Mouse (Mus musculus) c-Kit-positive CD71-positive TER-119-negative erythroid progenitor cells, embryonic 14.5 days (primary cell): ENCODE data around the gene Nr3c2.
A peak's percentile ranks its signal among the peaks of the same experiment; 100 is the strongest.

Source experiments
- DNase-seq: peaks from one replicate; pipeline ENCODE4 v3.0.0-alpha.2; 2013; ENCODE audit warnings: low read depth

Nr3c2 gene

DNA sequence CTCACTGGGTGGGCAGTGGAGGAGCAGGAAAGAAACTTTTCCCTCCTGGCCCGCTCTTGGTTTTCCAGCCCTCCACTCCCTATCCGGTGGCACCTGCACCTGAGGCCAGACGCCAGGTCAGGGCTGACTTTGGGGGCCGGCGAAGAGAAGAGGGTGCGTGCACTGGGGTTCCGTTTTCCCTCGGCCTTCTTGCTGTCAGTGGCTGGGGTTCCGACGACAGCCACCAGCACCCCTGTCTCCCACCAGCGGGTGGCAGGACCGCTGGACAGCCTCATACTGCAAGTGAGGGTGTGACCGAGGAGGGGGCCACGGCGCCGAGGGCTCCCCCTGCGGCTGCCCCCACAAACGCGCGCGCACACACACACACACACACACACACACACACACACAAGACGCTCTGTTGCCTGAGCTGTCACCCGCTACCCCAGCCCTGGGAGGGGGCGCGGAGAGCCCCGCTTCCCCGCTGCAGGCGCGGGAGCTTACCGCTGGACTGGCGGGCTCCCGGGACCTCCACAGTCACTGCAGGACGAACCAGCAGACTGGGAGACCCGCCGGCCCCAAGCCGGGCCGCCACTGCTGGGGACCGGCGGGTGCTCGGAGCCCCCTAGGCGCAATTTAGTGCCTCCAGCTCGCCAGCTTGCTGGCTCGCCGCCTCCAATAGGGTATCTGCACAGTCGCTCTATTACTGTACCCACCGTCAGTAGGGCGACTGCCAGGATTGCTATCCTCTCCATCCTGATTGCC lies at the start of gene Nr3c2:
TSS of gene Nr3c2 (plus strand) at position 32 of the 744 bp plus-strand sequence.
- DNase-seq, result no peak

GRCm38 (mm10) chr8:76858534-76858933 lies 40.7 kb upstream of the Nr3c2 start:
- DNase-seq, result no peak

DNA sequence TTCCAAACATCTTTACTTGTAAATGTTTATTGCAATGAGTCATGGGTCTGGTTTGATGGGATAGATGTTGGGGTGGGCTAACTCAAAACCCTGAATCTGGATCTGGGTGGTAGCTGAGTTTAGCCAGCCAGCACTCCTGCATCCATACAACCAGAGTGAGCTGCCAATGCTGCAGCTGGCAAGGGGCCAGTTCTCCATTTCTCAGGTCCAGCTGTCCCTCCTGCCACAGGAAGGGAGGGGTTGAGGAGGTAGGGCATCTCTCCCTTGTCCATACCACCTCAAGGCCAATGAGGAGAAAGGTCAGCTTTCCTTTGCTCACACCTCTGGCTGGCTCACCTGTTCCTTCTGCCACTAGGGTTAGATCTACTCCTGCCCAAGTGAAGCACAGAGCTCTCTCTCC lies 39.5 kb upstream of the Nr3c2 start:
- no peak for DNase-seq

DNA sequence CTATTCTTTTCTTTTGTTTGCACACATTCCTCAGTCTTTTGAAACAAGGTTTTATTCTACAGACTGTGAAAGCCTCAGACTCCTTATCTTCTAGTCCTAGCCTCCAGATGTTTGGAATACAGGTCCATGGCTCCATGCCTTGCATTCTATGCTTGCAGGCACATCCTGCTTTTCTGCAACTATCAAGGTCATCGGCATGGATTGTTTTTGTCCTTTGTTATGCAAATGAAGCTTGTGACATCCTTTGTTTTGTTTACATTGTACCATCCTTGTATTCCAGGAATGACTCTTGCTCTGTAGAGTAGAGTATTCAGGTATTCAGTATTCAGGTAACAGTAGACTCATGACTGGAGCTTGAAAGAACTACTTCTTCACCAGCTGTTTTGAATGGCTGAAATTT lies 36.2 kb upstream of the Nr3c2 start:
- no peak for DNase-seq

GRCm38 (mm10) chr8:76876809-76877208 lies 22.4 kb upstream of the Nr3c2 start:
- no peak for DNase-seq

DNA sequence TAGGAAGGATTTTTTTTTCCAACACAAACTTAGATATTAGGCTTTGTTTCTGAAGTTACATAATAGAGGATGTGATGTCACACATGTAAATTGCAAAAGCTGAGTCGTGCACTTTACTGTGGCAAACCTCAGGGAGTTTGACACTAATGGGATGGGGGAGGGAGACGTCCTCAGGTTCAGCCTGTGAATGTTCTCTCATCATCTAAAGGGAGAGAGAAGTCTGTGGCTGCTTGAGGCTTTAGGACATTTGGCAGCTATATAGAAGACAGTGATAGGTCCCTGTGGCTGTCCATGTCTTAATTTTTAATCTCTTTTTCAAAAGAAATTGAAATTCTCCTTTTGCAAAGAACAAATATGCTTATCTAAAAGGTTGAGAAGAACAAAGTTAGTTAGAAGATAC lies 2.2 kb upstream of the Nr3c2 start:
- DNase-seq, result no peak

GRCm38 (mm10) chr8:76898721-76899410 lies 376 bp upstream of the Nr3c2 start:
- DNase-seq, result no peak

DNA sequence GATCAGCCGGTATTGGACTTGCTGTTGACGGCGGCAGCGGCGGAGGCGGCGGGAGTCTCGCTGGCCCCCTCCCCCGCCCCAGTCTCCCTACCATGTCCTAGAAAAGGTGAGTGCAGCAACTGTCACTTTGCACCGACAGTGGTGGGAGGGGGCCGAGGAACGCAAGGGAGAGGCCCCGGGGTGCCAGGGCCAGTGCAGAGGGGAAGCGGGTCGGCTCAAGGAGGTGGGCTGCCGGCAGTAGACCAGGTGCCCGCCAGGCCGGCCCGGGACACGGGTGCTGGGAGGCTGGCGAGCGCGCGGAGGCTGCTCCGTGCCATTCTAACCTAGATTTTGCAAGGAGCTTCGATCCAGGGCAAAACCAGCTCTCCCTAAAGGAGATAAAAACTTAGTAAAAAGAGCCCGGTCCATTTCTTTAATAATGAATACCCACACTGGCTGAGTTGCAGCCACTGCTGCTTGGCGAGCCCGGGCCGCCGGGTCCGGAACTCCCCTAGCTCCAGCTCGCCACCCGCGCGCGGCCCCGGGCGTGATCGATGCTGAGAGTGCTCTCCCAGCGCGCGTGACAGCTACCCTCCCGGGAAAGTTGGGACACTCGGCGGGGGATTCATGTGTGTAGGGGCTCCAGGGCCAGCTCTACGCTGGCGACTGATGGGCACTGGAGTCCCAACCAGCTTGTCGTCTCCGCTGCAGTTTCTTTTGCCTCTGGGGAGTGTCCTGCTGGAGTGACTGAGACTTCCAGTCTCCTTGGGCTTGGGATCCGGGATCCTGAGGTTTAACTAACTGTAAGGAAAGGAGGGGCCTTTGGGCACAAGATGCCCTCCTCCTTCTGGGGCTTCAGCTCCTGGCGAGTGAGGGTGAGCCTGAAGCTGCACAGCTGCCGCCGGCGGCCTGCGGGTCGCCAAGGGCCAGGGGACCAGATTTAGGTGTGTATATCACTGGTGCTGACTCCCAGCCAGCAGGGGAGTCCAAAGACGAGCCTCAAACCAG lies 1.2 kb downstream of the Nr3c2 start:
- no peak for DNase-seq

DNA sequence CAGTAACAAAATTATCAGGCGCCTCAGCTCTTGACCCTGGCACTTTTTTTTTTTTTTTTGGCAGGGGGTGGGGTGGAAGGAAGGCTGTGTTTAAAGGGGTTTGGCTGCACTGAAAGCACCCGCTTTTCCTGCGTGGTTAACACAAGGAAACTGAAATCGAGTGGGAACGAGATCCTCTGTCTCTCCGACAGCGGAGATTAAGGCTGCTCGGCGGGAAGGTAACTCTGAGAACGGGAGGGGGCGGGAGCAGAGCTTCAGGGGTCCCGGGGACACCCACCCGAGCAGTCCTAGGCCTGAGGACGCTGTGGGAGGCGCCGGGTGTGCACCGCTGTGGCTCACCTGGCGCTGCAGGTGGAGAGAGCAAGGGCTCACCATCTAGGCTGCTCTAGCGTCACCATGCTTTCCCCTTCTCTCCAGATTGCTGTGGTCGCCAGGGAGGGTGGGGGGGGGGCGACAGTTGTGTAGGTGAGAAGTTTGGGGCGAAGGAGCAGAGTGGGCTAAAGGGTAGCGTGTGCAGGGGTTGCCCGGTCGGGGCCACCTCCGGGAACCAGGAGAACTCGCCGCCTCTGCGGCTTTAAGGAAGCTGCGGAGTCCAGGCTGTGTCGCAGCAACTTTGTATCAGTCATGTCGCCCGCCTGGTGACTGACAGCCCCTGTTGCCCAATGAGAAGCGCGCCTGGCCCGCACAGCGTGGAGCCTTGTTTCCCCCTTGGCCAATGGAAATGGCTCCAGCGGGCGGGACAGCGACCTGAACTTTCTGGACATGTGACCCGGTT lies 2.4 kb downstream of the Nr3c2 start:
- peak; percentile 61 for DNase-seq

DNA sequence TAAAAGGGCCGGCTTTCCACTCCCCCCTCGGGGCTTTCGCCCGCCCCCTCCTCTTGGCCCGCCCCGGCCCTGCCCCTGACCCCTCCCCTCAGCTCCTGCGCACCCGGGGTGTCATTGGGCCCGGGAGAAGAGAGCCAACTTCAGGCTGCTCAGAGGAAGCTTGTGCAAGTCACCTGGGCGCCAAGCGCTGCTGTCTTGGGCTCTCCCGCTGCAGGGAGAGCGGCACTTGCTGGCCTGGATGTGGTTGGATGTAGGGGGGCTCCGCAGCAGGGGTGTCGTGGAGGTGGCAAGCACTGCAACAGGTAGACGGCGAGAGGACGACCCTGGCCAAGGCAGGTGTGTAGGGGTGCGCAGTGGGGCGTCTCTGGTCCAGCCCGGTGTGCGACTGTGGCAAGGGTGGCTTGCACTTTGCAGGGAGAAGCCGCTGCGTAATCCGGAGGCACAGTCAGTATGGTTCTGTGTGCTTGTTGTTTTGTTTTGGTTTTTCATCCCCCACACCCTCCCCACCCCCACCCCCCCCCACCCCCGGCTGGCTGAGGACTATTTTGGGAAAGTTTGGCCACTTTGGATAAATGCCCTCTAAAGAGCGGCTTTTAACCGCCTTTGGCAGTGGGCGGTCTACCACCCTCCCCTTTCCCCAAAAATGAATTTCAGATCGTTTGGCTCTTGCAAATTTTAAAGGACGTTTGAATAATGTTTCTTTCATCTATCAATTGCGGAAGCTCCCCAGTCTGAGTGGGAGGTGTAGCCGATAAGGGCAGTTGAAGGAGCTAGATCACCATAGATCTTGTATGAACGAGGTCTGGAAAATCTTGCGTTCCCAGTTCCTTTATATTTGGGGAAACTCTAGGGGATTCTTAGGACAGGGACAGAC lies 3.2 kb downstream of the Nr3c2 start:
- no peak for DNase-seq

- DNase-seq, result no peak
Measured at GRCm38 (mm10) chr8:76911206-76911605, 12.0 kb downstream of the Nr3c2 start.

DNA sequence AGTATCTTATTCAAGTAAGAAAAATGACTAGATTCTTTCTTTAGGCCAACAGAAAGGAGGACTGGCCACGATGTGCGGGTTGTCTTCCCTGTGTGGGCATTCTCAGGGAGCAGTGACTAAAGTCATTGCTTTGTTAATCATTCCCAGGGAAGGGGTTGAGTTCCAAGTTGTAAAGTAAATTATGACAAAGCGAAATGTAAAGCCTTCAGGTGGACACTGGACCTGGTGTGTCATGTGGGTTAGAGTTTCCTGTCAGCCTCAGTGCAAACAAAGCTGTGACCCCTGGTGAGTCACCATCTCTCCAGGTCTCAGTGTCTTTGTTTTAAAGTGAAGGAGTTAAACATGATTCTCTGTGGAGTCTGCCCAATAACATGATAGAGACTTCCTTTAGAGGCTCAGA lies 13.4 kb downstream of the Nr3c2 start:
- no peak for DNase-seq

- no peak for DNase-seq
Measured at GRCm38 (mm10) chr8:76913207-76913606, 14.0 kb downstream of the Nr3c2 start.

- no peak for DNase-seq
Measured at GRCm38 (mm10) chr8:76915260-76915659, 16.0 kb downstream of the Nr3c2 start.

GRCm38 (mm10) chr8:76919546-76919945 lies 20.3 kb downstream of the Nr3c2 start:
- no peak for DNase-seq

DNA sequence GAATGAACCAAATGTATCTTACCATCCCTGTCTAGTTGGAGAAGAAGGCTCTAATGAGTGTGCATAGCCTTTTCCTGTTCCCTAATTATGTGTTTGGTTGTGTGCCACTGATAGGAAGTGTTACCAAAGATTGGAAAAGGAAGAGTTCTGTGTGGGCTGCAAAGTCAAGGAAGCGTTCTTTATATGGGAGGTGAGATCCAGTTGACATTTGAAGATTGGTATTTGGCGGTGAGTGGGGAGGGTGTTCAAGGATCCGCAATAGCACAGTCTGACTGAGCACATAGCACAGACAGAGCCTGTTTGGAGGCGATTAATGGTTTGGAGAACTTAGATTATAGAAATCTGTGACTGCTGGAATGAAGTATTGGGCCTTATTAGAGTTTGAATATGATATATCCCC lies 24.9 kb downstream of the Nr3c2 start:
- DNase-seq, result no peak

DNA sequence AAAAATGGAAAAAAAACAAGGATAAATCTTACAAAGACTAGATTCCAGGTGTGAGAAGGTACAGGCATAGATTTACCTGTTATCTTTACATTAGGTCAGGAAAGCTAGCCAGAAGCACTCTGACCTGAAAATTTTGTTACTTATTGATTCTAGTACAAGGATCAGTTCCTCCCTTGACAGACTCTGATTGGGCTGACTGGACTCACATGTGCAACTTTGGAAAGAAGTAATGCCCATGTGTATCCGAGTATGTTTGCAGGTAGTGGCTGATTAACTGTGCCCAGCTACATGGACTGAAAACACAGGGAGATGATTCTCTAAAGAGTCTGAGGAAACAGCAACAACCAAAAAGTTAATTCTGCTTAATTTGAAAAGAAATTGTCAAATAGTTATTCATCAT lies 29.1 kb downstream of the Nr3c2 start:
- DNase-seq, result no peak

DNA sequence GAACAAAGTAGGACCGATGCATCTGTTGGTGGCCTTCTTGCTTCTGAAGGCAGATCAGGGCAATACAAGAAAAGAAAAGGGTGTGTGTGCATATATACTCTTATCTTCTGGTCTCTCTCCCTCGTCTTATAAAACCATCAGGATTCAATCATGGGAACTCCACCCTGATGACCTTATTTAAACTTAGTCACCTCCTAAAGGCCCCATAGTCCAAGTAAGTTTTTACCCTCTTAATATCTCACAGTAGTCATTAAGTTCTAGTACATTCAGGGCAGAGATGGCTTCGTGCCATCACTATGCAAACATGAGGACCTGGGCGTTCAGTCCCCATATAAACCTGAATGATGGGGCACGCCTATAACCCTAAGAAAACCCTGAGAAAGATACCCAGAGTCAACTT lies 29.6 kb downstream of the Nr3c2 start:
- DNase-seq, result no peak

DNA sequence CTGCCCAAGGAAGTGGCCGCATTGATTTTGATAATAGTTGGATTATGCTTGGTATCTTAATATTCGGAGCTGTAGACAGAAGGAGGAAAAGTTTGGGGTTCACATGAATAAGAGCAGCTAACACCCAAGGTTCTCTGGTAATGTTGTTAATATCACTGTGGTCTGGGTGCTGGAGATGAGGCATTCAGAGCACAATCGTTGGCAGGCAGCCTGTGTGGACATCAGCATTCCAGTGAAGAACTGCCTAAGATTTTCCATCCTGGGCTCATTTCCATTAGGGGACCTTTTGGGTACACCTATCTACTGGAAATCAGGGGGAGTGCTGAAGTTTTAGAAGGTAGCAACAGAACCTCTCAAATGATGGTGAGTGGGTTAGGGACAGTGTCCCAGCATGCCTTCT lies 65.8 kb downstream of the Nr3c2 start:
- DNase-seq, result no peak

DNA sequence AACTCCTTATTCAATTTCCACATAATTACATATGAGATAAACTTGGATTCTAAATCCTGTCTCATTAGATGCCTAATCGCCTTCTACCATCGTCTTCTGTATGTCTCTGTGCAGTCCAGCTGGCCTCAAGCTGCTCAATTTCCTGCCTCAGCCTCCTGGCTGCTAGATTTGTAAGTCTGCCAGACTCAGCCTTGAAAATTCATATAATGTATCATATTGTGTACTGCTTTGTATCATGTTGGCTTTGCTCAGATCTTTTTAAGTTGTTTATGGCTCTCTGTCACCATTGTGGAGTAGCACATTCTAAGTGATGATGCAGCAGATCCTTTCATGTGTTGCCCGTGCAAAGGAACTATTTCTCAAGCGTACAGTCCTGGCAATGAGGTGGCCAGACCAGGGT lies 71.9 kb downstream of the Nr3c2 start:
- DNase-seq, result no peak
